Mouse (Mus musculus): ENCODE data around the gene Pkn1.

The Pkn1 gene

DNA sequence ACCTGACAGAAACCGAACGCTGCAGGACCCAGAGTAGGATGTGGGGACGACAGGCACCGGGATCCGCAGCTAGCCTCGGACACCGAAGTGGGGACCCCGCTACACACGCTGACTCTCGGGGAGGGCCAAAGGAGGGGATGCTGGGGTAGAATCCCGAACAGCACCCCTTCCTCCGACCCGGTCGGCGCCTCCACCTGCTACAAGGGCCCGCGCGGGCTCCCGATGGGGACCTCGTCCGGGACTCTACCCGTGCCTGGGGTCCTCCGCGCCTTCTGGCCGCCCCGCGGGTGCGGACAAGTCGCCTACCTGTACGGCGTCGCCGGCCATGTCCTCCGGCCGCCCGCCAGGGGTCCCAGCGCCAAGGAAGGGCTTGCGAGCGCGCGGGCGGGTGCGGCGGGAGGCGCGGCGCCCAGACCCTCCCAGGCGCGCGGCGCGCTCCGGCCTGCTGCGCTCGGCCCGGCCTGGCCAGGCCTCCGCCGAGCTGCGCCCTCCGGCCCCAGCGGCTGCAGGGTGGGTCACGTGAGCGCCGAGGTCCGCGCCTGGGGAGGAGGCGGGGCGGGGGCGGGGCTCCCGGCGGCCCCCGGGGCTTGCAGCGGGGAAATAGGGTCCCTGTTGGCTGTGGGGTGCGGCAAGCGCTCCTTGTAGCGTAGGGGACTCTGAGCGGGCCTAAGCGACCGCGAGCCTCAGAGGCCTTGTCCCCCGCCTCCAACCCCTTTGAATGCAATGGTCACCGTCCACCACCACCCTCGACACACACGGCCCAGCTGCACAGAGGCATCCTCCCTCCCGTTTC is at the start of gene Pkn1:
TSS of gene Pkn1 (minus strand) at position 519 of the 793 bp plus-strand sequence.
- DNase-seq (ENCODE audit: low spot score), result peak; percentile 68

DNA sequence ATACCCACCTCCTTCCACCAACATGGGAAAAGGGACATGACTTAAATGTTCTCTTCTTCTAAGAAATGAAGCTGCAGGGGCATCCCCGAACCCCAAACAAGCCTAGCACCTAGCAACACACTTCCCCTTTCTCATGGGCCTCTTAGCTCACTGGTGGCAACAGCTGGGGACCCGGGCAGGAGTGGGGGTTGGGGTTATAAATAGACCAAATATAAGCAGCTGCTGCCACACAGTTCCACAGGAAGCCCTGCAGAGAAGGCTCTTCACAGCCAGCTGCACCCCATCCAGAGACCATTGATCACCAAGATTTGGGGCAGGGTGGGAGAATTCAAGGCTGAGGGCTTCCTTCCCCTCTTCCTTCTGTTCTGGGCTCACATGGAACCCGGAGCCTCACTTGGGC is 49.7 kb upstream of the Pkn1 start:
- no peak for DNase-seq (ENCODE audit: low spot score)

DNA sequence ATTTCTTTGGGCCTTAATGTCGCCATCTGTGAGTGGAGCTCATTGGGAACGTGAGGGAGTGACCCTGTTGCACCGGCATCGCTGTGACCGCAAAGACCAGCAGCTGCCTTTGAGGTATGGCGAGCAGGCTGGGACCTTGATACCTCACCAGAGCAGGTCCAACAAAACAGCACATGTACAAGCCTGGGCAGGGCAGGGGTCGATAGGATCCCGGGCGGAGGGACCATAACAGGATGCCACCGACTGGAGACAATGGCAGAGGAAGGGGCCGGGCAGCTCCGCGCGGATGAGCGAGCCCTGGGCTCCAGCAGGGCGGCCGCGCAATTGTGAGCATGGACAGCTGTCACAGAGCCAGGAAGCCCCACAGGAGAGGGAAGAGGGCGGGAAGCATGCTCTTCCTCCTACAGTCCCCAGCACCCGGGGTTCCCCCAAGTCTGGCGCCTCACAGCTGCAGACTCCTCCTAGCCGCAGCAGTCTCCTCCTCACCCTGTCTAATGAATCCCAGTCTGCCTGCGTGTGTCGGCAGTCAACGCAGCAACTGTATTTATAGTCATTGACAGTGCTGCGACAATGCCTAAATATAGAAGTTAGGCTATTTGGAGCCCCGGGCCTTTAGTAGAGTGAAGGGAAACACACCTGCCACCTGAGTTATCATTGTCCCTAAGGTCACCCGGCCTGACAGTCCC is 48.8 kb upstream of the Pkn1 start:
- DNase-seq (ENCODE audit: low spot score), result peak; percentile 20

DNA sequence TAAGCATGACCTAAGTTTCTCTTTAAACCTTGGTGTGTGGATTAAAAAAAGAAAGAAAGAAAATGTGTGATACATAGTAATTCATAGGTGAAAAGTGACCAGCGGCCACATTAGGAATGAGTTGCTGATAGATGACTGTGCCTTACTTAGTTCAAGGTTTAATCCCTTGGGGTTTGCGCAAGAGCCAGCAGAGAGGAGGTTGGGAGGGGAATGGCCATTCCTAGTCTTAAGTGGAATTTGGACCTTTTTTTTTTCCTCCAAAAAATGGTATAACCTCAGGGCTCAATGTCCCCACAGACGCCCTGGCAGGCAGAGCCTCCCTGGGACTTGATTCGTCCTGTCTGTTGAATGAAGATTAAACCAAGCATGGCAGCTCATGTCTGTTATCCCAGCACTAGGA is 45.1 kb upstream of the Pkn1 start:
- no peak for DNase-seq (ENCODE audit: low spot score)

DNA sequence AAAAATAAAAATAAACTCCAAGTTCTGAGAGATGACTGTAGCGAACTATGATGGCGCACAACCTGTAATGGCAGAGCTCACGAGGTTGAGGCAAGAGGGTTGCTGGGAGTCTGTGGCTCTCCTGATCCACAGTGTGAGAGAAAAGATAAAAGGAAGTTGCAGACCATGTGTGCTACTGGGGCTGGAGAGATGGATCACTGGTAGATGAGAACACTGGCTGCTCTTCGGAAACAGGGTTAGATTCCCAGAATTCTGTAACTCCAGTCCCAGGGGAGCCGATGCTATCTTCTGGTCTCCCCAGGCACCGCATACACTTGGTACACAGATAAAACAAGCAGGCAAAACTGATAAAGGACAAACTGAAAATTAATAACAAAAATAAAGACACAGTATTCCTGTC is 44.0 kb upstream of the Pkn1 start:
- DNase-seq (ENCODE audit: low spot score), result no peak

DNA sequence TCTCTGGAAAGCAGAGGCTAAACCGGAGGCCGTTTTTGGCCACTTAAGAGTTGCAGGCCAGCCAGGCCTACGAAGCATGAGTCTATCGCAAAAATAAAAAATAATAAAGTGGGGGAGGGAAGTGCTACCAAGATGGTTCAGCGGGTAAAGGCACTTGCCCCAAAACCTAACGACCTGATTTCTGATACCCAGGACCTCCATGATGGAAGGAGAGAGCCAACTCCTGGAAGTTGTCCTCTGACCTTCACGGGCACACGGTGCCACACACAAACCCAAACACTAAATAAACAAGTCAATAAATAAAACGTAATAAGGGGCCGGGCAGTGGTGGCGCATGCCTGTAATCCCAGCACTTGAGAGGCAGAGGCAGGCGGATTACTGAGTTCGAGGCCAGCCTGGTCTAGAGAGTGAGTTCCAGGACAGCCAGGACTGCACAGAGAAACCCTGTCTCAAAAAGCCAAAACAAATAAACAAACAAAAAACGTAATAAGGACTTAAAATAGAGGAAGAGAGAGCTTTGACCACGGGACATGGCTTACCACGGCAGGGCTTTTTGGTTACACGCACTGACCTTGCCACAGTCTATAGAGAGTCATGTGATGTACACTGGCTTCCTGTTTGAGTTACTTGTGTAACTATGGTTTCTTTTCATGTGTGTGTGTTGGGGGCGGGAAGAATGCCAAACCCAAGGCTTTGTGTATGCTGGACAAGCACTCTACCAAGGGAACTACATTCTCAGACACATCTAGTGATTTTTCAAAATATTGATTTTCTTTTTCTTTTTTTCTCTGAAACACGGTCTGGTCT is 43.1 kb upstream of the Pkn1 start:
- DNase-seq (ENCODE audit: low spot score), result no peak

DNA sequence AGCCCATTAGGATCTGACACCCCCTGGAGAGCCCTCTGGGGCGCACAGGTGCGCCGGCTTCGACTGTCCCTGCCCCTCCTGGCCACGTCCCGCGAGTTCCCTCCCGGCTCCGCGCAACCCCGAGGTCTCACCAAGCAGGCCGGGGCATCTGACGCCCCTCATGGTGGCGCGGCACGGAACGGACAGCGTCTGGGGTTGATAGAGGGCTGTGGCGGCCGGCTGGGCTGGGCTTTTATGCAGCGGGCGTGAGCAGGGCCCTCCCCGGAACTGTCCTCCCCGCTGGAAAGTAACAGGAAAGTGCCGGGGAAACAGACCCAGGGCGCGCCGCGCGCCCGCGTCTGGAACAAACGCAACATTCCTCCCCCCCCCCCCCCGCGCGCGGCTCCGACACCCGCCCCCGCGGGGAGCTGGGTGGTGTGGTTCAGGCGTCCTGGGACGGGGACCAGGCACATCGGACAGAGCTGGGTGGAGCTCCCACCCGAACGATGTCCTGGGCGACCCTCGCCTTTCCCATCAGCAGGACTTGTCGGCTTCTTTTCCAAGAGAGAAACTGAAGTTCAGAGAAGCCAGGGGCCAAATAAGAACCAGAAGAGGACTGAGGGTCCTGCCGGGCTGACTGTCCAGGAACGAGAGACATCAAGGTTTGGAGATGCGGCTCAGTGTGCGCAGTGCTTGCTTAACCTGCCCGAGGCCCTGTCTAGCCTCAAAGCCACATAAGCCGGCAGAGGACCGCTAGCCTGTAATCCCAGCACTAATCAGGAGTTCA is 42.2 kb upstream of the Pkn1 start, which contains the start of gene Adgre5:
TSS of gene Adgre5 (minus strand) at position 351 of the 766 bp plus-strand sequence.
- DNase-seq (ENCODE audit: low spot score), result peak; percentile 44

DNA sequence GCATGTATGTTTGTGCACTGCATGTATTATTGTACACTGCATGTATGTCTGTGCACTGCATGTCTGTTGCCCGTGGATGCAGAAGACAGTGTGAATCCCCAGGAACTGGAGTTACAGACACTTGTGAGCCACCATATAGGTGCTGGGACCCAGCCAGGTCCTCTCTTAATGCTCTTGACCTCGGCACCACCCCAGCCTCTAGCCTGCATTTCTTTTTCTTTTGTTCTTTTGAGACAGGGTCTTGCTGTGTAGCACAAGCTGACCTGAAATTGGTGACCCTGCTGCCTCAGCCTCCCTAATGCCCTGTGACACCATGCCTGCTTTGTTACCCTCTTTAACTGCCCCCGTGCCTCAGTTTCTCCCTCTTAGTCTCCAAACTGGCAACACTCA is 41.6 kb upstream of the Pkn1 start:
- DNase-seq (ENCODE audit: low spot score), result no peak

DNA sequence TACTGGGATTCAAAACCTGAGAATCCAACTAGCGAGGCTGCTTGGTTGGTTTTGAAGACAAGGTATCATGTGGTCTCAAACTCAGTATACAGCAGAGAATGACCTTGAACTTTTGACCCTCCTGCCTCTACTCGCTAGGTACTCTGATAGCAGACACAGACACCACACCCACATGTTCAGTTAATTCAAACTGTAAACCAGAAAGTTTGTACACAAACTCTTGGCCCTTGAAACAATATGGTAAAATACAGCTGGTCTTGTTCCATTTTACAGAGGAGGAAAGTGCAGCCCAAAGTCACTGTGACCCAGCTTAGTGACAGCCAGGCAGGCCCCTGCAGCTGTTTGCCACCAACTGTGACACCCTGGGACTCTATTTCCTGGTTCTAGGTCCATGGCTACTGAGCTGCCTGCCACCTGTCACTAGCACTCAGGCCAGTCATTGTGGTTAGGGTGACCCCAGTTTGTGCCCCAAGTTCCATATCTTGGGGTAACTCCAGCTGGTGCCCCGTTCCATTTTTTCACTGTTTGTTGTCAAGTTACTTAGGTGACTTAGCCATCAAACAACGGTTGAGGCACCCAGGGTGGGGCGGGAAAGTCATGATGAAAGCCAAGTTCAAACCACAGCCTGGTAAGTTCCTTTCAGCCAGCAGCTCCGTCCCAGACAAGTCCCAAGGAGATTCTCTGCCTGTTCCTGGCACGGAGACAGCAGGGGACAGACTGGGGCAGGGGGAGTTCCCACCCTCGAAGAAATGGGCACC is 40.9 kb upstream of the Pkn1 start:
- DNase-seq (ENCODE audit: low spot score), result no peak

DNA sequence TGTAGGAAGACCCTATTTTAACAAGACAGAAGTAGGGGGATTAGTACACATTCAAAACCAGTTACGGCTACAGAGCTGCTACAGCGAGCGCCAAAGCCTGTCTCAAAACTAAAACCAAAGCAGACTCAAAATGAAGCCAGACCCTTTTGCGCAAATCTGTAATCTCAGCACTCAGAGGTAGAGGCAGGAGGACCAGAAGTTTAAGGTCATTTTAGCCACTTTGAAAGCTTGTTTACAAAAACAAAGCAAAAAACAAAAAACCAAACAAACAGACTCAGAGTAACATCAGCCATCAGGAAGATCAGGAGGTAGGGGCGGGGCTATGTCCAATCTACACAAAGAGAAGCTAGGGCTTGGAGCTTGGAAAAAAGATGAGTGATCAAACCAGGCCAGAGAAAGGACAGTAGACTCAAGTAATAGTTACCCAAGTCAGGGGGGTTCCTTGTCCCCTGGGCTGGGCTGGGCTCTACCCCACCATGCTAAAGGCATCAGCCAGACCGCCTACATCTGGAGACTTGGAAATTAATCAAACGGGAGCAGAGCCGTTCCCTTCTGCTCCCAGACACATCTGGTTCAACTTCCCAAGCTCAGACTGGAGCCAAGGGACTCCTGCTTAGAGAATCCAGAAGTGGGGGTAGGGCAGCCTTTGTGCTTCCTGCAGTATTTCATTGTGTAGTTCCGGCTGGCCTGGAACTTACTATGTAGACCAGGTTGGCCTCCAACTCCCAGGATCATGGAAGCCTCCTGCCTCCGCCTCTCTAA is 40.2 kb upstream of the Pkn1 start:
- DNase-seq (ENCODE audit: low spot score), result no peak

DNA sequence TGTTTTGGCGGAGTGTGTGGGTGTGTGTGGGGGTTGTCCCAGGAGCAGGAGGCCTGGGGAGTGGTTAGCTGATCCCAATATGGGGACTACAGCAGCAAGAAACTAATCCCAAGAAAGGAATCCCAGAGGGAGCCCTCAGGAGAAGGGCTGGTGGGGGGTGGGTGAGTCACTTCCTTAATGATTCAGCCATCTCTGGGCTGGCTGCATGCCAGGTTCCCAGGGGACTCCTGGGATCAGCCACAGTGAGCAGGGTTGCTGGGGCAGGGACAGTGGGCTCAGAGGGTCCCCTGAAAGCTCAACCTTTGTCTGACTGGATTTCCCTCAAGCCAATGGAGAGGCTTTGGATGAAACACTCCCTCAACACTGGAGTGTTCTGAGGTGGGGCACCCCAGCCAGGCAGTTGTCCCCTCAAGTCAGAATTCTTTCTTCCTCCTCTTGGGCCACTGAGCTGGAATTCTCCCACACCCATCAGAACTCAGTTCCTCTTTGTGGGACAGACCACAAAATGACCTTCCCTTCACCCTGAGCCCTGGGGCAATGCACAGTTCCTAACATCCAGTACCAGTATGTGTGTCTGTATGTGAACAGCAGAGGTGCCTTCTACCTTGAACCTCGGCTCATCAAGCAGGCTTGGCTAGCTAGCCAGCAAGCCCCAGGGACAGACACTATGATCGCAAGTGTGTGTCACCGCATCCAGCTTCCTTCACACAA is 39.0 kb upstream of the Pkn1 start:
- no peak for DNase-seq (ENCODE audit: low spot score)

DNA sequence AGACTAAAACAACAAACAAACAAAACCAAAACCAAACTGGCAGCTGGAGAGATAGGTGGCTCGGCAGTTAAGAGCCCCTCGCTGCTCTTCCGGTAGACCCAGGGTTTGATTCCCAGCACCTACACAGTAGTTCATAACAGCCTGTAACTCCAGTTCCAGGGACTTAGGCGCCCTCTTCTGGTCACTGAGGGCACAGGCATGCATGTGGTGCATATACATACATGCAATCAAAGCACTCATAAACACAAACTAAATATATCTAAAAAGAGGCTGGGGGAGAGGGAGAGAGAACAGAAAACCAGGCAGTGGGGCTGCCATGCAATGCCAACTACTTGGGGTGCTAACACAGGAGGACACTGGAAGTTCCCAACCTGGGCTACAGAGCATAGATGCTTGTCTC is 38.4 kb upstream of the Pkn1 start:
- DNase-seq (ENCODE audit: low spot score), result no peak

DNA sequence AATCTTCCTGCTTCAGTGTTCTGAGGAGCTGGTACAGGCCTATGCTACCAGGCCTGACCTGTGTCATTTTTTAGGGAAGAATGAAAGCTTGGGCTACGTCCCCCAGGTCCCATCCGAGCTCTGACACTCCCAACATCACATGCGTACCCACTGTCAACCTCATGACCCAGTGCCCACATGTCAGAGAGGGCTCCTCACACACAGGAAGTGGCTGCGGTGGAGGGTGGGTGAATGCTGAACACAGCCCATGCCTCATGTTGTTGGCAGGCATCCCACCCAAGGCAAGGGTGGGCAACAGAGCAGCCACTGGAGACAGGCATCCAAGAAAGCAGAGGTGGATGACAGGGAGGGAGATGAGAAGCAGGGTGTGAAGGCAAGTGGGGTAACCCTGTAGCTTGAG is 37.7 kb upstream of the Pkn1 start:
- DNase-seq (ENCODE audit: low spot score), result no peak

DNA sequence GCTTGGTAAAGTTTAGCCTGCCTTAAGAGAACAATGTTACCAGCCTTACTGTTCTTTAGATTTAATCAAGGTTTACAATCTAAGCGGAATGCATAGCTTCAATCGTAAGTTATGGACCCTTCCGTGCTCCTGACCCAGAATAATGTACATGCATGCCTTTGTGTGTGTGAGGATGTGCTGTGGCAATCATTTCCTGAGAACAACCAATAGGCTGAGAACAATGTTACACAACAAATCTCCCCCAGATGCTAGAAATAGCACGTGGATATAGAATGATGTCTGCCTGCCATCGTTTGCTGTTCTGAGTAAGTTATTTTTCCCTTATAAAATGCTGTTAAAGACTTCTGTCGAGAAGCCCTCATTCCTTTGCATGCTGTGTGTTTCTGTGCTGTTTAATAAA is 33.9 kb upstream of the Pkn1 start:
- DNase-seq (ENCODE audit: low spot score), result no peak

DNA sequence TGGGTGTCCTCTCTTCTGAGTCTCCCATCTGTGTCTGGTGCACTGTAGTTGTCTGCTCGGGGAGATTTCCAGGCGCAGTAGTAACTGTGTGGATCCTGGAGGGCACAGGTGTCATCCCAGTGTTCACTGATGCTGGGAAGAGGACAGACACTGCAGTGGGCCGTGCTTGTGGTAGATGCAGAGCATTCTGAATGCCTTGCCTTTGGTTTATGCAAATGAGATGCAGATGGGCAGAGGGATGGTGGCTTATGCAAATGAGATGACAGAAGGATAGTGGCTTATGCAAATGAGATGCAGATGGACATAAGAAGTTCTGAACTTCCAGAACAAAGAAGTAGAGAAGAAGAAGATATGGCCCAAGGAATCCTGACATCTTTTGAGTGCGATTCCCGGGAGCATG is 32.9 kb upstream of the Pkn1 start:
- DNase-seq (ENCODE audit: low spot score), result no peak

DNA sequence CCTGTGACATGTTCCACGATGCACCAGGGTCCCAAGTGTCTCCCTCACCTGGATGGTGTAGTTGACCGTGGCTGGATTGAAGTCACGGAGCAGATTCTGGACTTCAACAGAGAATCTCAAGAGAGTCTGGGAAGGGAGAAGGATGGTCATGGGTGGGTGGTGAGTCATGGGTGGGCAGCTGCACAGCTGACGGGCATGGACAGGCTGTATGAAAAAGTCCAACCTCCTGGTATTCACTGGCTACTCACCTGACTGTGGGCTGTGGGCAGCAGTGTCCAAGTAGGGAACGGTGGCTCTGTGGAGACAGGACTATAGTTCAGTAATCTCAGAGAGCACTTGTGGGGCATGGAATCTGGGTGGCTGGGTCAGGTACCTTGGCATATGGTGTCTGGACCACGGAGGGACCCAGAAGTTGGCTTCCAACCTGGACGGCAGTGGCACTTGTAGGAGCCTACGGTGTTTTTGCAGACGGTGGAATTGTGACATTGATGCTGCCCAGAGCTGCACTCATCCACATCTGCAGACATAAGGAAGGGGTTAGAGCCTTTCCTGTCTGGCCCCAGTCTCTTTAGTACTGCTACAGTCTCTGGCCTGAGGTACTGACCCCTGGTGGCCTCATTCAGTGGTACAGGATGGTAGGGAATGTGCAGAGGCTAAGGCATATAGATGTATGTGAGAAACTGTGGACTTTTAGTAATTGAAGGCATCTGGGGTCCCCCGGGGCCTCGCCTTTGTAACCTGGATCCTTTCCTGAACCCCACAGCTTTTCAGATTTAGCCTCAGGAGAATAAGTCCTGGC is 30.2 kb upstream of the Pkn1 start:
- no peak for DNase-seq (ENCODE audit: low spot score)

DNA sequence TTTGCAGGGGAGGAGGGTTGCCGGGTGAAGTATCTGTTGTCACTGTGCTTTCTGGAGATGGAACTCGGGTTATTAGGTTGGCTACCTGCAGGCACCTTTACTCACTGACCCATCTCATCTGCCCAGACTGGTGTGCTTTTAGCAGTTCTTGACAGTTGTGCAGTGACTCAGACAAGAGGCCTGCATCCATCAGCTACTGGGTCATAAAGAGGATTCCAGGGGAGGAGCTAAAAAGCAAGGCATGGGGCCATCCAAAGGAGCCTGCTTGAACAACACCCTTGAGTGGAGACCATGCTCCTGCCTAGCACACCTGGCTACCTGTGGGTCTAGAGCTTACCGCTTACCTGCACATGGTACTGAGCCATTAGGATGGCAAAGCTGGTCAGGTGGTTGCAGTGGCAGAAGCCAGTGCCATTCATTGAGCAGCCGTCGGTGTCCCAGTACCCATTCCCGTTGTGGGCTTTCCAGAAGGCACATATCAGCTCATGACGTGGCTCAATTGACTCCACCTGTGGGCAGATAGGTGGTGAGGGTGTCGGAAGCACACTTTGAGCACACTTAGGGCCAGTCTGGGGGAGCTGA is 26.6 kb upstream of the Pkn1 start:
- DNase-seq (ENCODE audit: low spot score), result no peak

DNA sequence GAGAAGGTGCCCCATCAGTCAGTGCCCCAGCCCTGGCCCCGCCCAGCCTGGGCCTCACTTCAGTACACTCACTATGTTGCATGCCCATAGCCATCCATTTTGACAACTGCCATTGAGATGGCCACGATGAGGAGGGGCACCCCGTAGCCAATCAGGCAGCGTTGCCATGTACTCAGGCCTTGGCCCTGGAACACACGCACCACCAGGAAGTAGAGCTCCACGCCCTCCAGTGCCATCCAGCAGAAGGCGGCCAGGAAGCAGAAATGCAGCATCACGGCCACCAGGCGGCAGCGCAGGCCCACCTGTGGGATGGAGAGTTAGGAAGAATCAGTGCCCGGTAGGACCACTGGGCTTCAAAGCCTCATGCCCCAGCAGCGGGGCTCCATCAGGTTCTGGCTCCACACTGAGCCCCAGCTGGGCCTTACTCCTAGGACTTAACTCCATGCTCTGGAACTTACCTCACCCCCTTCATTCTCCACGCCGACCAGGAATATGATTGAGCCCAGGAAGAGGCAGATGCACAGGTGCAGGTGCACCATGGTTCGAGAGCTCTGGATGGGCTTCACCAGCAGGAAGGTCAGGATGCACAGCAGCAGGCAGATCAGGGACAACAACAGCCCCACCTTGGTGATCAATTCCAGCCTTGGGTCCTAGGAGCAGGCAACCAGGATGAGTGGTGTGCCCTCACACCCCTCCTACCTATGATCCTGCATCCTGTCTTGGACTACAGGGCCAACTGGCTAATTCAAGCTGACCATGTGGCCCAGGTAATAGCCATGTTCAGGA is 25.9 kb upstream of the Pkn1 start:
- peak; percentile 48 for DNase-seq (ENCODE audit: low spot score)
